Mouse (Mus musculus) embryonic fibroblast, embryonic 13.5 days (primary cell): ENCODE results near the gene Pcgf1. TPM values are rescaled to one million over a fixed set of nuclear protein-coding genes. Genes with fewer than 3 reads are reported as not detected.

Experiments
- H3K27ac ChIP-seq: 2 replicates; pipeline ENCODE4 v1.5.1; 2012; ENCODE audit warnings: low read length, control low read depth, inconsistent platforms; ENCODE audit not compliant: insufficient read depth
- H3K4me1 ChIP-seq: 2 replicates; pipeline ENCODE4 v1.6.1; 2011; ENCODE audit warnings: low read length; ENCODE audit not compliant: control insufficient read depth, insufficient read depth
- H3K4me3 ChIP-seq: 2 replicates; pipeline ENCODE4 v1.5.1; 2011; ENCODE audit warnings: mild to moderate bottlenecking, control low read depth, low read length; ENCODE audit not compliant: insufficient read depth
- CTCF ChIP-seq: IDR thresholded peaks from 2 replicates; pipeline ENCODE4 v1.5.1; 2011; ENCODE audit warnings: mild to moderate bottlenecking, control low read depth, low read length, moderate library complexity, borderline replicate concordance; ENCODE audit not compliant: insufficient read depth
- POLR2A ChIP-seq: IDR thresholded peaks from 2 replicates; pipeline ENCODE4 v1.6.1; 2011; ENCODE audit warnings: low read depth, mild to moderate bottlenecking, control low read depth, low read length, moderate library complexity
- polyA plus RNA-seq: library from polyadenylated mRNA; stranded (reverse); fragments of >200 nt; gene quantifications from 2 replicates; pipeline ENCODE4 v1.2.4, GENCODE M21; 2011; ENCODE audit warnings: low read depth; ENCODE audit not compliant: missing spikeins, insufficient read length

The Pcgf1 gene
- polyA plus RNA-seq, 1 experiment: 15.2 TPM

DNA sequence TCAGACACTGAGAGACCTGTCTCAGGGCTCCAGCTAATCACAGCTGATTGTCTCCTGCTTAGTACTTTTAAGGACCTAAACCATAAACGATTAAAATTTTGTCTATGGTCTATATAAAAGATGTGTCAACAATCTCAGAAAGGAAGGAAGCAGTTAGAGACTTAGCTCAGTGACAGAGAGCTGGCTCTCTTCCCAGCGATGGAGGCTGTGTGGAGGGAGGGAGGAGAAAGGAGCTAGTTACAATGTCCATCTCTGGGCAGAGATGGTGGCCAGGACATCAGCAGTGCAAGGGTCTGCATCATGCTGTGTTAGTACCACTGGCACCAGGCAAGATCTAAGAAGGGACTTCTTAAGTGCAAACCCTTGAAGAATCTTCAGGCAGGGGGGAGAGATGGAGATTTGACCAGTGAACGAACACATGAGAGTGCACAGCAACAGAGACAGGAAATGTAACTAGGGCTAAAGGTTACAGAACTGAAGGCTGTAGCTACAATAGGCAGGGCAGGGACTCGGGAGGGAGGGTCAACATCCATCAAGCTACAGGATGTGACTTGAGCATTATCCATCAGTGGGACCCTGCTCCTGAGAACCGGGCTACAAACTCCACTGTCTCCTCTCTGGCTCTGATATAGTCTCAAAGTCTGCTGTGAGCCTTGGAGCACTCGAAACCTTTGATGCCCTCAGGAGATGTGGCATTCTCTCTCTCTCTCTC lies 14.9 kb downstream of the Pcgf1 start:
- no peaks in the 10 kb centered on the region for H3K4me1 ChIP-seq
- TF ChIP-seq POLR2A (no peak), CTCF (no peak)
- H3K4me3 ChIP-seq: no peak overlapping the region
- no peak overlapping the region for H3K27ac ChIP-seq

DNA sequence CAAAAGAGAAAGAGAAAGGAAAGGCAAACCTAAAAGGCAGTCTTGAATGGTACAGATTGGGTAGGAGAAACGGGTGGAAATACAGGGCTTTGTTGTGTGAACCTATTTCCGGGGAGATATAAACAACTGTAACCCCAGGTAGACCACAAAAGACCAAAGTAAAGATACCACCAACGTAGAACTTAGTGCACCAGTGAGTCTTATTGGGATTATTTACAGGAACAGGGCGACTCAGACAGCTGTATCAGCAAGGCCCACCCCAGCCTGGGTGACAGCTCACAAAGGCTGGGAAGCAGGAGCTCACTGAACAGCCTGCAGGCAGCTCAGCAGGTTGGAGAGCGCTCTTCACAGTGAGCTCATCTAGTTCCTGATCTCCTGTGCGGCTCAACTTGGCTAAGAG lies 18.3 kb downstream of the Pcgf1 start:
- Histone ChIP-seq H3K27ac (no peak overlapping the region), H3K4me3 (no peak overlapping the region), H3K4me1 (no peaks in the 10 kb centered on the region)
- TF ChIP-seq CTCF (no peak), POLR2A (no peak)

DNA sequence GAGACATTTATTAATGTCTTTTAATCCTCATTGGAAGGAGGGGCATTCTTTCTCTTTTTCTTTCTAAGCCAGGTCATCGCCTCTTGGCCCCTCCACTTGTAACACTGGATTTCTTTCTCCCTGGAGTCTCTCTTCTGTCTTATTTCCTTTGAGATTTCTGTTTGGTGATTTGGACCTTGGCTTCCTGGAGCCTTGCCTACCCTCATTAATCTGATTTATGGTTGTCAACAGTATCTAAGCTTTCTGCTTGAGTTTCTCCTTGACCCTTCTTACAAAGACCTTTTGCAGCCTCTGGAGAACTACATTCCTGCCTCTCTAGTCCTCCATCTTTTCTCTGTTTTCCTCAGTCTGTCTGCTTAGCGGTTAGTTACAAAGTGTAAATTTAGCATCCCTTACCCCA lies 20.7 kb downstream of the Pcgf1 start:
- no peak overlapping the region for H3K4me3 ChIP-seq
- no peak overlapping the region for H3K27ac ChIP-seq
- no peaks in the 10 kb centered on the region for H3K4me1 ChIP-seq
- TF ChIP-seq POLR2A: no peak
- TF ChIP-seq CTCF: no peak

- Histone ChIP-seq H3K4me3 (peak within 1 kb of the TSS; percentile 56), H3K27ac (no peak within 1 kb of the TSS), H3K4me1 (no peaks in the 10 kb centered on the region)
- TF ChIP-seq CTCF (peak; percentile 47; the same call in 1 of the 2 replicates), POLR2A (peak; percentile 77)
Measured at GRCm38 (mm10) chr6:83101316-83101687, 23.6 kb downstream of the Pcgf1 start, which contains the start of the genes Ccdc142 and Gm42688. TSS of gene Ccdc142 (plus strand) at chr6:83101601. TSS of gene Gm42688 (plus strand) at chr6:83101617.

DNA sequence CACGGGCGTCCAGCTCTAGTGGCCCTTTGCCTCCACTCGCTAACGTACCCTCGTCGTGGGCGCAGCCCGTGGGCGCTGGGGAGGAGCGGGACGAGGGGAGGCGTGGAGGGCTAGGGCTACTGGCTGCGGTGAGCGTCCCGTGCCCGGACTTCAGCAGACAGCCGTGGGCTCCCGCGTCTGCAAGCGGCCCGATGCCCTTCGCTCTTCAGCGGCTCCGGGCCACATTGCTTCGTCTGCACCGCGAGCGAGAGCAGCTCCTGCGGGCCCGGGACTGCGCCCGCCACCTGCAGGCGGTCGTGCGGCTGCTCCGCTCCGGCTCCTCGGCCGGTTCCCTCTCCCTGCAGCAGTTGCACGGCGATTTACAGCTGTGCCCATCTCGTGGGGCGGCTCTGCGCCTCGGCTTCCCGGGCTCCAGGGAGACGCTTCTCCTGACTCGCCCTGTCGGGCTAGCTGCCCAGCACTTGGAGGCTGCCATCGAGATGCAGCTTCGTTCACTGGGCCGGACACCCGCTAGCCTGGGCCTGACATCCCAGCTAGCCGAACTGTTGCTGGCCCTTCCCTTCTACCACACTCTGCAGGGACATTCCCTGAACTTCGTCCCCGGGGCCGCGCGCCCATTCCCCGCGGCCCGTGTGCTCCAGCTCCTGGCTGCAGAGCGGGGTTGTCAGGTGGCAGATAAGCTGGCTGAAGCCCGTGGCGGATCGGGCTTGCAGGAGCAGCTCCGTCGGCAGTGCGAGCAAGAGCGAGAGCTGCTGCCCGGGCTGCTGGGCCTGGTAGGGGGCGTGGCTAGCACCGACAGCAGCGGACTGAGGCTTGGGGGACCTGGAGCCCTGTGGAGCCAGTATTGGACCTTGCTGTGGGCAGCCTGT lies 24.3 kb downstream of the Pcgf1 start:
- H3K4me1 ChIP-seq: no peaks in the 10 kb centered on the region
- peak overlapping the region; percentile 56 for H3K4me3 ChIP-seq
- TF ChIP-seq POLR2A: peak; percentile 44
- 0 out of 2 replicates have a peak, but pooled peaks have one; percentile 7 for TF ChIP-seq CTCF
- no peak overlapping the region for H3K27ac ChIP-seq

DNA sequence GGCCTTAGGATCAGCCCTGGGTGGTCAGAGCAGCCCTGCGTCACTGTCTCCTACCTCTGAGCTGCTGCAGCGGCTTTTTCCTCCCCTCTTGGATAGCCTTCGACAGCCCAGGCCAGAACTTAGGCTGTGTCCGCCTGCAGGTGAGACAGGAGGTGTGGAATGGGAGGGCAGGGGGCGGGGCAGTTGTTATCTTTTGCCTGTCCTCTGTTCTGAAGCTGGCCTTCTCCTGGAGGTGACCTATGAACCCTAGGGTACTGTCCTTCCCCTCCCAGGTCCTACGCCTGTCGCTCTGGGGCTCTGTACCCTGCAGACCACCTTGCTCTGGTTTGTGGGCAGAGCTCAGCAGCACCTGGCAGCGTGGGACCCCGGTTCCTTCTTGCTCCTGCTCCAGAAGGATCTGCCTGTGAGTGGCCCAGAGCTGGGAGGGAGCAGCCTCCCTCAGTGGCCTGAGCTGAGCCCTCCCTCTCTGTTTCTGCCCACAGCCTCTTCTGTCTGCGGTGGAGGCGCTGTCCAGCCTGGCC lies 25.5 kb downstream of the Pcgf1 start:
- no peak for TF ChIP-seq CTCF
- TF ChIP-seq POLR2A: no peak
- no peaks in the 10 kb centered on the region for H3K4me1 ChIP-seq
- H3K4me3 ChIP-seq: no peak overlapping the region
- H3K27ac ChIP-seq: no peak overlapping the region

DNA sequence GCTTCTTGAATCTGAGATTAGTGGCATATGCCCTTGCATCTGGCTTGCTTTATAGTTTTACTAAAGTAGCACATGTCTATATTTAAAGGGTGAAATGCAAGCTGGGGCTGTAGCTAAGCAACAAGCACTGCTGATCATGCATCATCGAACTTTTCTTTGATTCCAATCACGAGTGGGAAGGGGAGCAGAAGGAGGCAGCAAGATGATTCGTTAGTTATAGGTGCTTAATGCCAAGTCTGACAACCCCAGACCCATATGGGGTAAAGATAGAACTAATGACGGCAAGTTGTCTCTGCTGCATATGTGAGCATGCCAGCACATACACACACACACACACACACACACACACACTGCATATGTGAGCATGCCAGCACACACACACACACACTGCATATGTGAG lies 26.5 kb downstream of the Pcgf1 start:
- TF ChIP-seq CTCF (no peak), POLR2A (0 out of 2 replicates have a peak, but pooled peaks have one; percentile 5)
- no peak overlapping the region for H3K4me3 ChIP-seq
- H3K4me1 ChIP-seq: no peaks in the 10 kb centered on the region
- no peak overlapping the region for H3K27ac ChIP-seq

DNA sequence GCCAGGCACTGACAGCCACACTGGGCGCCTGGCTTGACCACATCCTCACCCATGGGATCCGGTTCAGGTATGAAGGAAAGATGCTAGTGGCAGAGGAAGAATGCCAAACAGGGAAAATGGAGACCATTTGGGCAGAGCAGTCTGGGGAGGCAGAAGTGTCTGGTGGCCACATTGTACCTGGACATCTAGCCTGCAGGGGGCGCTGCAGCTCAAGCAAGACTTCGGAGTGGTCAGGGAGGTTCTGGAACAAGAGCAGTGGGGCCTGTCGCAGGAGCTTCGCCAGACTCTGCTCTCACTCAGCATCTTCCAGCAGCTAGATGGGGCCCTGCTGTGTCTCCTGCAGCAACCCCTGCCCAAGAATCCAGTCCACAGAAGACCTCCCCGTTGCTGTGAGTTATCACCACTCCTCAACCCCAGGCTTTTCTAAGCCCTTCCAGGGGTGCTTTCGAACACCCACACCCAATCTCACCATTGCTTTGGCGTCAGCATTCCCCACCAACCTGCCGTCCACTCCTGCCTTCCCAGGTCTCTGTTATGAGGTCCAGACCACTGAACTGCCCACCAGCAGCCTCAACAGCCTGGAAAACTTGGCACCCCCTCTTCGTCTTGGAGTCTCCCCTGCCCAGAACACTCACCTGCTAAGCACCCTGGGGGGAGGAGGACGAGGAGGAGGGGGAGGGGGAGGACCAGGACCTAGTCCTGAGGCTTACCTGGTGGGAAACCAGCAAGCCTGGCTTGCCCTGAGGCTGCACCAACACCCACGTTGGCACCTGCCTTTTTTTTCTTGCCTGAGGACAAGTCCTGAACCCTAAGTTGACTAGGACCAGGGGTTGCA lies 30.1 kb downstream of the Pcgf1 start:
- TF ChIP-seq CTCF (peak; percentile 87), POLR2A (no peak)
- Histone ChIP-seq H3K4me3 (peak overlapping the region; percentile 62; the same call in 1 of the 2 replicates), H3K27ac (no peak overlapping the region), H3K4me1 (no peaks in the 10 kb centered on the region)

GRCm38 (mm10) chr6:83108762-83109668 lies 31.3 kb downstream of the Pcgf1 start, which contains the start of gene Mrpl53:
TSS of gene Mrpl53 (plus strand) at chr6:83109040.
- H3K27ac ChIP-seq: peak within 1 kb of the TSS; percentile 56
- TF ChIP-seq POLR2A (peak; percentile 74), CTCF (no peak)
- H3K4me1 ChIP-seq: no peaks in the 10 kb centered on the region
- H3K4me3 ChIP-seq: peak within 1 kb of the TSS; percentile 62
